Mouse (Mus musculus): Measurements from ENCODE around the gene Gfod1. TPM values are rescaled to one million over a fixed set of nuclear protein-coding genes. Genes with fewer than 3 reads are reported as not detected.
A peak's percentile ranks its signal among the peaks of the same experiment; 100 is the strongest.

Gfod1 gene
- total RNA-seq (2015) (10.9 and 16.6 TPM in 2 replicates), total RNA-seq (2017) (6.1 and 10.3 TPM in 2 replicates)

GRCm38 (mm10) chr13:43304018-43304431 lies at the start of gene Gfod1:
TSS of gene Gfod1 (minus strand) at chr13:43304172.
- peak; percentile 92 for ATAC-seq (replicated peaks; ENCODE audit: poor library complexity)

- no peak for ATAC-seq (replicated peaks; ENCODE audit: poor library complexity)
Observed at GRCm38 (mm10) chr13:43353356-43353755, 49.4 kb upstream of the Gfod1 start.

DNA sequence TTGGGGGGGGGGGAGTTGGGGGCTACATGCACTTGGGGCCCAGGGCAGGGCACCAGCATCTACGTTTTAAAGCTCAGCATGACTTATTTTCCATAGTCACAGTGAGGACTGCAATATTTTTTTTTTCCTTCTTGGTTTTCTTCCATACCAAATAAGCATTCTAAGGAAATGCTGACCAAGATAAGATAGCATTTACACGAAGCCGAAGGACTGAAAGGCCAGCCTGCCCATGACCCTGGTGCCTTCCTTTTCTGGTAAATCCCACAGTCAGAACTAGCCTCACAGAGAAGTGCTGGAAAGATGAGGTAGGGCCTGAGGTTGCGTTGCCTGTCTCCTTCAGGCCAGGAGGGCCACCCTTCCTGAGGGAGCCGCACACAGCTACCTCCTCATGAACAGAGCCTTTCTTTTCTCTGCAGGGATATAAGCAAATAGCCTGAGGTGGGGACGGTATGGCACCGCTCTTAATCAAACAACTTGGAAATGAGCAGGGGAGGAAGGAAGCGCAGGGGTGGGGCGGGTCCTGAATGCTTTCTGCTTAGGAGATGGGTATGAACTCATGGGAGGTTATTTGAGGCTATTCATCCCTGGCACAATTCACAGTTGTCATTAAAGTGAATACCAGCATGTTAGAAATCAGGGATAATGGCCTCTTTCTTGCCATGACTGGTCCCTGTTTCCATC lies 46.7 kb upstream of the Gfod1 start:
- ATAC-seq (replicated peaks; ENCODE audit: poor library complexity): no peak

DNA sequence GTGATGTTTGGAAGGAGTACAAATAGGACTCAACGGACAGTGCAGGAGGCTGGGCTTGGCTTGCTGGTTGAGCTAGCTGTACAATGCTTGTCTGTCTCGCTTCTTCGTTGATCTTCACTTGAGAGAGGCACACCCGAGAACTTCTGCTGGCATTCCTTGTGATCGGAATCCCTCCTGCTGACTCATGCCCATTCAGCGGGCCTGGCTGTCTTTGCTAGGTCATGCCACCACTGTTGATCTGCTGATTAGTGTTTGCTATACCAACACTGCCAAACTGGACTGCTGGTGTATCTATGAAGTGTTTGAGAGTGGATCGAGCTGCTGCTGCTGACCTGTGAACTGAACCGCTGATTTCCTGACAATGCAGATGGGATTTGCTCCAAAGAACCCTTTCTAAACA lies 45.4 kb upstream of the Gfod1 start:
- ATAC-seq (replicated peaks; ENCODE audit: poor library complexity): no peak

GRCm38 (mm10) chr13:43346825-43347224 lies 42.9 kb upstream of the Gfod1 start:
- no peak for ATAC-seq (replicated peaks; ENCODE audit: poor library complexity)

DNA sequence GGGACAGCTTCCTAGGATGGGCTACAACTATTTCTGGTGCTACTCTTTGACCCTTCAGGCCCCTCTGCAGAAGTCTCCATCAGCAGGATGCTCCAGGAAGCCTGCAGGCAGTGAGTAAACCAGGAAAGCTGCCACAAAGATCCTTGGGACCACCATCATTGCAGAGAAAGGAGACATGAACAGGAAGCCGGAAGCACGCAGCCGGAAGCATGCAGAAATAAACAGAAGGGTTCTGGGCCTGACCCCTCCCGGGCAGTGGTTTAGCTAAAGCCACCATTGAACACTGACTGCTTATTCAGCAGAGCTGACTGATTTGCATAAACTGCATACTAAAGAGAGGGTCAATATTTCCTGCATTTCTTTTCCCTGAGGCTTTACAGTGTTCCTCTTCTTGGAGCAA lies 34.7 kb upstream of the Gfod1 start:
- no peak for ATAC-seq (replicated peaks; ENCODE audit: poor library complexity)

DNA sequence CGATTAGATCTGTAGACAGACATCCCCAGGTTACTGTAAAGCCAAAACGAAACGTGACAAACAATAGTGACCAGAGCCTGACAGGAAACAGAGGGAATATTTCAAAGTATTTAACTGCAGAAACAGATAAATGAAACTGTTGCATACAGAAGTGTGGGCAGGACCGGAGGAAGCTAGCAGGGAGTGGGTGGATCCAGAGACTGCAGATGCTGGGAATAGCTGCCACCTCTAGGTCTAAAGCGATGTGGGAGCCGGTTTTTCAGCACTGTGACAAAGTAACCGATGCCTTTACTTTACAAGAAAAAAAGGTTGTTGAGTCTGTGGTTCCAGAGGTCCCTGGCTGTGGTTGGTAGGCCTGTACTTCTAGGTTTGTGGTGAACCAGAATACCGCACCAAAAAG lies 34.0 kb upstream of the Gfod1 start:
- ATAC-seq (replicated peaks; ENCODE audit: poor library complexity): no peak

GRCm38 (mm10) chr13:43336425-43337221 lies 32.7 kb upstream of the Gfod1 start:
- ATAC-seq (replicated peaks; ENCODE audit: poor library complexity): no peak

DNA sequence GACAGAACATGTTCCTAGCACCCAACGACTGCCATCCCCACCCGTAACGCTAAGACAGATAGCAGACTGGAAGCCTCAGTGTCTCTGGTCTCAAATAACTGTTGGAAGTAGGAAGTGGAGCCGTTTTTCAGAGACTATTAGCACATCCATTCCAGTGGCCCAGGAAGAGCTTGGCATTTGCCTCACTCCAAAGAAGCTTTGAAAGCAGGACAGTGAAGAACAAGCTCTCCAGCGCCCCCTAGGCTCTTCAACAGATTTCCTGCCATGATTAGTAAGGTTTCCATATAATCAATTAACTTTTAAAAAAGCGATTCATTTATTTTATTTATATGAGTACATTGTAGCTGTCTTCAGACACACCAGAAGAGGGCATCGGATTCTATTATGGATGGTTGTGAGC lies 28.6 kb upstream of the Gfod1 start:
- peak; percentile 64 for ATAC-seq (replicated peaks; ENCODE audit: poor library complexity)

DNA sequence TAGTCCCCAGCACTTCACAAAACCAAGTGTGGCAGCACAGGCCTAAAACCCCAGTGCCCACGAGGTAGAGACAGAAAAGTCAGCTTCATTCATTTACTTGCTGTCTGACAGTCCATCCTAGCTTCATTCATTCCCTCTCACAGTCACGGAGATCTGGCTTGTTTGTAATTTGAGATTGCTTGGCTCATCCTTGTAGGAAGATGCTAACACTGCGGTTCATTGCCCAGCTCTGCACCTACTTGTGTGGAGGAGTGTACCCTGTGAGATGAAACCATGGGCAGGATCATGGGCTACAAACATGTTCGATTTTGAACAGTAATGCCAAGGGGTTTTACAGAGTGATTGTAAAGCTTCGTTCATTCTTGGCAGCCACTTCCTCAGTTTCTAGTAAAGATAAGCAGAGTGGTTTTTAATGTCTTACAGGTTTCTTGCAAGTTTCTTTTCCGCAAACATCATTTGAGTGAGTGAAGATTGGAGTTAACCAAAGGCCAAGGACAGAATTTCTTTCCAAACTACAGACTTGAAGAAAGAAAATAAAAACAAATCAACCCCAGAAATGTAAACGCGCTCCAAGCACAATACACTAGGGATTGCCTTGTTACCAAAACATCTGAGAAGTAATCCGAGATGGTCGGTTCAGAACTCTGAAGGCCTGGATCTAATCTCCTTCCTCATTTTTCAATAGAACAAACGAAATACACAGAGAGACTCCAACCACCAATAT lies 27.9 kb upstream of the Gfod1 start:
- no peak for ATAC-seq (replicated peaks; ENCODE audit: poor library complexity)

DNA sequence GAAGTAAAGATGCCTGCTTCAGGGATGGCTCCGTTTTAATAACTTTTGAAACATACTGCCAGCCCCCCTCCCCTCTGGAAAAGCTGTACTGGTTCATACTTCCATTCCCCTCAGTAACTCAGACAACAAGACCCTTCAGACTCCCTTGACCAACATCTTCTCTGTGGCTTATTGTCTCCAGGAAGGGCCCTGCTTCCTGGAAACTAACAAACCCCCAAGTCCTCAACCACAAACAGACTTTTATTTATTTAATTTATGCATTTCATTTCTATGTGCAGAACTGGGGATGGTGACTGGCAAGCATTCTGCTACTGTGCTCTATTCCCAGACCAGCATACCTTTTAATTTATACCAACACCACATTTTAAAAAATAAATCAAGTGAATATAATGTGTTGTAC lies 21.5 kb upstream of the Gfod1 start:
- ATAC-seq (replicated peaks; ENCODE audit: poor library complexity): 0 out of 2 replicates have a peak, but pooled peaks have one; percentile 20

DNA sequence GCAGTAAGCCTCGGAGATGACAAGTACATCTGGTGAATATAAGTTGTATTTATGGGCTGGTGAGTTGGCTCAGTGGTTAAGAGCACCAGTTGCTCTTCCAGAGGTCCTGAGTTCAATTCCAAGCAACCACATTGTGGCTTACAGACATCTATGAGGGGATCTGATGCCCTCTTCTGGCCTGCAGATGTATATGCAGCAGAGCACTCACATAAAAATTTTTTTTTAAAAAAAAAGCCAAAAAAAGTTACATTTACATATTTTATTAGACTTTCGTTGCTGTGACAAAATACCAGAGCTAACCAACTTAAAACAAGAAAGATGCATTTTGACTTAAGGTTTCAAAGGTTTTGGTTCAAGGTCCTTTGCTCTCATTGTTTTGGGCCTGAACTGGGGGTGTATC lies 17.5 kb upstream of the Gfod1 start:
- no peak for ATAC-seq (replicated peaks; ENCODE audit: poor library complexity)

GRCm38 (mm10) chr13:43319396-43319795 lies 15.4 kb upstream of the Gfod1 start:
- no peak for ATAC-seq (replicated peaks; ENCODE audit: poor library complexity)

DNA sequence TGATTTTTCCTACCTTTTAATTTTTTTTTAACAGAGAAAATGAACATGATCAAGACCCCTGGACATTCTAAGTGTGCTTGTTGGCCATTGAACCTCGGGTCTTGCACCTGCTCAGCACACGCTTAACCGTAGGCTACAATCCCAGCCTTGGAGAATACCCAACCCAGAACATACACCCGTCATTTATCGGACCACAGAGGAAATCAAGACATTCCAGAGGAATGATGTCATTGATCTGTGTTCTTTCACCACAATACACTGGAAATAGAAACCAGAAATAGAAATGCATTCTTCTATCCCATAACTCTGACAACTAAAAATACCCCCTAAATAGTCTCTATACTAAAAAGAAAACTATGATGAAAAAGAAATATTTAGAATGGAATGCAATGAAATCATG lies 13.4 kb upstream of the Gfod1 start:
- no peak for ATAC-seq (replicated peaks; ENCODE audit: poor library complexity)

DNA sequence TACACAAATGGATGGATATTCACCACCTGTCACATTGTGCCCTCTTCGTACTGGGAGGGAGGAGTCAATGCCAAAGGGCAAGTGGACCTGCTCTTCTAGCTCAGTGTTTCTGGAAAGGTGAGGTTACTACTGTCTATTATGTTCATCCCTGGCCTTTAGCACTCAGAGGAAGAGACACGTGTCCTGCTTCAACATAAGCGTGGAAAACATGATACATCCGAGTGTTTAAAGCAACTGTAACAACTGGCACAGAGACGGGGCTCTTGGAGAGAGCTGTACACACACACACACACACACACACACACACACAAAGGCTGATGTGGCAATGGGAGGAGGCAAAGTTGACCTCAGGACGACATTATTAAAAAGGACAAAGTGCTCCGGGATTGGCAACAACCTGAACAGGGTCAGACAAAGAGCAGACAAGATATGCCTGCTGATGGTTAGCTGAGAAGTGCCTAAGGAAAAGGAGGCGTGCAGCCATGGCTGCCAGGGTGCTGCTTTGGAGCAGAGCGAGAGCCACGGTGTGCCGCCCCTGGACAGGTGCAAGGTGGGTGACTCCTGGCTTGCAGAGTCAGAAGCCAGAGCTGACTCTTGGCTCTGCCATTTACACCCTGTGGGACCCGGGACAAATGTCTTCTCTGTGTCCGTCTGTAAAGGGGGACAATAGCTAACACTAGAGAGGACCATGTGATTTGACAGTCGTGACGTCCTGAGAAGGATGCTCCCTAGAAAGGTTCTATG lies 1.4 kb upstream of the Gfod1 start:
- ATAC-seq (replicated peaks; ENCODE audit: poor library complexity): no peak

DNA sequence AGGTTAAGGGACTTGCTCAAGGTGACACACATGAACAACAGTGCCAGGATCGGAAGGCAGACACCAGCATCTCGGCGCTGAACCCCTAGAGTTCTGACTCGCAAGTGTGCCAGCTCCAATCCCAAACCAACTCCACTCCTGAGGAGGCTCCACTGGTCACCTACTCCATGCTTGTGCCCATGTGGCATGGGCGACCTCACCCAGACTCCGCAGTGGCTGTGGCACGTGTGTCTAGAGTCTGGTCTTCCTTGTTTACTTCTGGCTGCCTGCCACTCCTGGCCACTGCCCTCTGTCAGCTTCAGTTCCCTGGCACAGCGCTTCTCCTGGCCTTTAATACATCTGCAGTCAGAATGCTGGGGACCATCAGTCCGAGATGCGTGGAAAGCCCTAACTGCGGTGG lies 728 bp upstream of the Gfod1 start:
- no peak for ATAC-seq (replicated peaks; ENCODE audit: poor library complexity)

DNA sequence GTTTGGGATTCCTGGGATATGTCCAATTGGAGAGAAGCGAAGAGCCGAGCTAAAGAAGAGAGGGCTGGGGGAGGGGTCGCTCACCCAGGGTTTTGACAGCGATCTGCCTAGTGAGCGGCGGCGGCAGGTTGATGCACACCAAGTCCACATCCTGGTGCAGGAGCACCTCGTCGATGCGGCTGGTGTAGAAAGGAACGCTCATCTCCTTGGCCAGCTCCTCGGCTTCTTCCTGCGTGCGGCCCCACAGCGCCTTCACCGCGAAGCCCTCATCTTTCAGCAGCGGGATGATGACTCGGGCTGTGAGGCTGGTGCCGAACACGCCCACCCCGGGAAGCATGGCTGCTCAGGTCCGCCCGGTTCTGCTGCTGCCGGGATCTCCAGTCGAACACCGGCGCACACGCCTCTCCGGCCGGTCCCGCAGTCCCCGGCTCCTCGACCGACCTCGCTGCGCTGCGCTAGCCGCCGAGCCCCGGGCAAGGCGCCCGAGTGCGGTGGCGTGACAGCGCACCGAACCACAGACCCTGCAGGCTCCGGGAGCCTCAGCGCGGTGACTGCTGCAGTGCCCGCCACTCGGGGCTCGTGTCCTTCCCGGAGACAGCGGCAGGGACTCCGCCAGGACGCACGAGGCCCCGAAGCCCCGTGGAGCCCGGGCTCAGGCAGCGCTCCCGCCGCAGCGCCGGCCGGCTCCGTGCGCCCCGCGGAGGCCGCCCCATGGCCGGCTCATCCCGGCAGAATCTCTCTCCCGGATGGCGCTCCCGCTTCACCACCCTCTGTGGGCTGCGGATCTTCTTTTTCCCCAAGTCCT lies 609 bp downstream of the Gfod1 start:
- ATAC-seq (replicated peaks; ENCODE audit: poor library complexity): no peak; the same call in 1 of the 2 replicates

DNA sequence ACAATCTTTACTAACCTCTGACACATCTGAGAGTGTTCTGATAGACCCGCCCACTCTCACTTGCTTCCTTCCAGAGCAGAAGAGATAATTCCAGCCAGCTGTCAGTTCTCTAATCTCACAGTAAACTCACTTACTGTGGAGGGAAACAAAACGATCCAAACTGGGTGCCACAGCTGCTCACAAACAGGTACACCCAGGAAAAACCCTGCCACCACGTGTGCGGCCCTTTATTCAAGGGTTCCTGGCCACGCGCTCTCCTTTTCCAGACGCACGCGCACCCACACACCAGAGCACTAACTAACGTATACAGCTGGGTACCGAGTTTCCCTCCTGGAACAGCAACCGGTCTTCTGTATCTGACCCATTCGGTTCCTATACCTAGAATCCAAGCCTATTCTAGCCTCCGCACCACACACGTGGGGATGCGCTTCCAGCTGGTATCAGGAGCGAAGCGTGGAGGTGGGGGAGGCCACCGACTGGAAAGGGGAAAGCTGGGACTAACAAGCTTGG lies 1.3 kb downstream of the Gfod1 start:
- ATAC-seq (replicated peaks; ENCODE audit: poor library complexity): peak; percentile 18

DNA sequence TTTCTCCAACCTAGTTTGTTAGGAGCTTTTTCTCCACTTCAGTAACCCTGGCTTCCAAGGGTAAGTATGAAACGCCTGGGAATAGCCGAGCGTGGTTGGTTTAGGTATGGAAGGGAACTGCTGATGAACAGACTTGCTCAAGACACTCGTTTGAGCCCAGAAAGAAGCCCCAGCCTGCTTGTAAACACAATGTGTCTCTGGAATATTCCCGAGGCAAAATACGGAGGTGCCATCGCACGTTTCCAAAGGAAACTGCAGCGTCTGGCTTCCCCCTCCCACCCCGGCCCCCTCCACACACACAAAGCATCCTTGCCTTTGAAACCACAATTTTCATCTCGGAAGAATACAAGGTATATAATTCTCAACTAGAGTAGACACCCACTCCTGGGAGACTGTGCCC lies 1.7 kb downstream of the Gfod1 start:
- ATAC-seq (replicated peaks; ENCODE audit: poor library complexity): no peak

- ATAC-seq (replicated peaks; ENCODE audit: poor library complexity): no peak
Observed at GRCm38 (mm10) chr13:43300906-43301305, 3.1 kb downstream of the Gfod1 start.

Measured in megakaryocyte progenitor cell, adult 5-6 weeks (primary cell).